Mouse (Mus musculus): ENCODE data around the gene Hmgxb4. TPM values are rescaled to one million over a fixed set of nuclear protein-coding genes. Genes with fewer than 3 reads are reported as not detected.

Hmgxb4 gene
- total and polyA plus RNA-seq, 3 experiments: 21.8 to 32.6 TPM; not detected in 1

DNA sequence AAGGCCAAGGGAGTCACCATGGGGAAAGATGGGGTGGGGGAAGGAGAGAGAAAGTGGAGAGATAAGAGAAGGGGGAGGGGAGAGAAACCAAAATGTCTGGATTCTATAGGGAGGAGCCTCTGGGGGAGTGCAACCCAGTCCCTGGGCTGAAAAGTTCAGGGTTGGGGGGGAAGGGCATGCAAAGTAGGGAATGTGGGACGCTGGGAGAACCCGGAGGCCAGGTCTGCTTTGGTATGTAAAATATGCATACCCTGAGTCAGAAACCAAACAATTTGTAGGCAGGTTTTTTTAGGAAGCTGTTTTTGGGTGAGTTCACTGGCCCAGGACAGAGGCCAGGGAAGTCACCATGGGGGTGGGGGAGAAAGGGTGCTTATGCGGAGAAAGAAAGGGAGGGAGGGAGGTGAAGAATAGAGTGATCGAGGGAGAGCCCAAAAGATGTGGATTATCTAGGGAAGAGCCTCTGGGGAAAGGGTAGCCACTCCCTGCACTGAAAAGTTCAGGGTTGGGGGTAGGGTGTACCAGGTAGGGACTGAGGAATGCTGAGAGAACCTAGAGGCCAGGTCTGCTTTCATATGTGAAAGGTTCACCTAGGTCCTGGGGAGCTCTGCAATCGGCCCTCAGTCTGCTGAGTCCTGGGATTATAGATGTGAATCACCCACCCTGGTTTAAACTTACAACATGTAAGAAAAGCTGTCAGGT is 25.3 kb downstream of the Hmgxb4 start:
- Histone ChIP-seq H3K4me1 (ENCODE audit: control insufficient read depth in 1 of 2, insufficient read depth in 2 of 2, low read length in 2 of 2) (no peaks in the 10 kb centered on the region; a peak in 2 of 4 replicates), H3K4me3 (ENCODE audit: control insufficient read depth in 1 of 2, insufficient read depth in 1 of 2, low read depth in 2 of 2, low read length in 2 of 2) (no peak overlapping the region), H3K79me2 (ENCODE audit: control insufficient read depth, insufficient read depth, low read length, poor library complexity) (no peaks in the 10 kb centered on the region), H3K9ac (ENCODE audit: control insufficient read depth, low read depth, low read length, poor library complexity, severe bottlenecking) (no peak overlapping the region), H3K27me3 (ENCODE audit: control insufficient read depth in 1 of 2, insufficient read depth in 2 of 2, low read length in 2 of 2) (no peaks in the 10 kb centered on the region), H3K36me3 (ENCODE audit: control insufficient read depth in 1 of 2, insufficient read depth in 2 of 2, low read length in 2 of 2) (peaks cover 3 to 17% of the 10 kb centered on the region in 2 experiments), H3K27ac (ENCODE audit: control insufficient read depth, low read depth, low read length) (no peak overlapping the region), H3K9me3 (replicated peaks; ENCODE audit: insufficient read depth, low read length) (no peaks in the 10 kb centered on the region)
- TF ChIP-seq TCF12 (IDR thresholded peaks at IDR 0.05; ENCODE audit: low read depth, low read length): no peak
- TF ChIP-seq RCOR1 (IDR thresholded peaks at IDR 0.05; ENCODE audit: low read depth, low read length): no peak
- TF ChIP-seq POLR2AphosphoS2 (IDR thresholded peaks at IDR 0.05; ENCODE audit: low read length): no peak
- no peak for TF ChIP-seq E2F4 (IDR thresholded peaks at IDR 0.05; ENCODE audit: borderline replicate concordance, low read depth, low read length)
- TF ChIP-seq POLR2AphosphoS5 (IDR thresholded peaks at IDR 0.05; ENCODE audit: borderline replicate concordance, low read depth, low read length): no peak
- TF ChIP-seq BHLHE40 (IDR thresholded peaks at IDR 0.05; ENCODE audit: borderline replicate concordance, low read depth, low read length): no peak
- DNase-seq (ENCODE audit: low read depth, low spot score): no peak

DNA sequence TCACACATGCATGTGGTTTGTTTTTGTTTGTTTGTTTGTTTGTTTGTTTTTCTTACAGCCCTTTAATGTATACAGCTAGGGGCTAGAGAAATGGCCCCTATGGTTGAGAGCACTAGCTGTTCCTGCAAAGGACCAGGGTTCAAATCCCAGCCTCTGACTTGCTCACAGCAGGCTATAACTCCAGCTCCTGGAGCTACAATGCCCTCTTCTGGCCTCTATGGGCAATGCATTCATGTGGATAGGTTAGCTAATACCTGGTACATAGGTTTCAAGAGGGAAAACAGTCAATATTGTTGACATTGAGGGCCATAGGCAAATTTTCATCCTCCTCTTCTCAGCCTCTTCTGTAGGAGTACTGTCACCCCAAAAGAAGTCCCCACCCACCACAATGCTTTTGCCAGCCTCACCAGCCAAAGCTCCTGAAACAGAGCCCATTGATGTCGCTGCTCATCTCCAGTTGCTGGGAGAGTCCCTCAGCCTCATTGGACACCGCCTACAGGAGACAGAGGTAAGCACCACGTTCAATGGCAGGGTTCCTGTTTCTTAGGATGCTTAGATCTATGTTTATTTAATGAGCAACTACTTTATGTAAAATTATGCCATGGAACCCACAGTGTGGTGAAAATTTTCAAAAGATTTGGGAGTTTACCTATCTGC is 30.6 kb downstream of the Hmgxb4 start:
- peak; percentile 40 for DNase-seq (ENCODE audit: low read depth, low spot score)
- TF ChIP-seq MAFK (IDR thresholded peaks at IDR 0.05; ENCODE audit: borderline replicate concordance, low read depth, low read length): no peak
- peak; percentile 15; the same call in 1 of the 2 replicates for TF ChIP-seq RAD21 (IDR thresholded peaks at IDR 0.05; ENCODE audit: low read depth, low read length)
- TF ChIP-seq CTCF (IDR thresholded peaks at IDR 0.05 in 2 of 3, conservative IDR thresholded peaks at IDR 0.05 in 1 of 3; ENCODE audit: control insufficient read depth in 1 of 3, insufficient read depth in 1 of 3, low read depth in 2 of 3, low read length in 3 of 3, poor library complexity in 1 of 3, severe bottlenecking in 1 of 3): peak; percentile 40 to 56 (median 46)
- Histone ChIP-seq H3K36me3 (ENCODE audit: control insufficient read depth in 1 of 2, insufficient read depth in 2 of 2, low read length in 2 of 2) (peaks cover 3 to 27% of the 10 kb centered on the region in 2 experiments; a peak in 3 of 4 replicates), H3K4me1 (ENCODE audit: control insufficient read depth in 1 of 2, insufficient read depth in 2 of 2, low read length in 2 of 2) (peaks cover 0 to 6% of the 10 kb centered on the region in 2 experiments; a peak in 2 of 4 replicates), H3K27me3 (ENCODE audit: control insufficient read depth in 1 of 2, insufficient read depth in 2 of 2, low read length in 2 of 2) (no peaks in the 10 kb centered on the region), H3K79me2 (ENCODE audit: control insufficient read depth, insufficient read depth, low read length, poor library complexity) (no peaks in the 10 kb centered on the region), H3K27ac (ENCODE audit: control insufficient read depth, low read depth, low read length) (no peak overlapping the region), H3K9me3 (replicated peaks; ENCODE audit: insufficient read depth, low read length) (no peaks in the 10 kb centered on the region), H3K9ac (ENCODE audit: control insufficient read depth, low read depth, low read length, poor library complexity, severe bottlenecking) (no peak overlapping the region), H3K4me3 (ENCODE audit: control insufficient read depth in 1 of 2, insufficient read depth in 1 of 2, low read depth in 2 of 2, low read length in 2 of 2) (no peak overlapping the region)

GRCm38 (mm10) chr8:75025809-75026208 is 32.7 kb downstream of the Hmgxb4 start:
- TF ChIP-seq ZMIZ1 (IDR thresholded peaks at IDR 0.05; ENCODE audit: low read depth, low read length) (no peak), CHD2 (IDR thresholded peaks at IDR 0.05; ENCODE audit: low read length) (no peak), CTCF (IDR thresholded peaks at IDR 0.05 in 2 of 3, conservative IDR thresholded peaks at IDR 0.05 in 1 of 3; ENCODE audit: control insufficient read depth in 1 of 3, insufficient read depth in 1 of 3, low read depth in 2 of 3, low read length in 3 of 3, poor library complexity in 1 of 3, severe bottlenecking in 1 of 3) (no peak), ELF1 (IDR thresholded peaks at IDR 0.05; ENCODE audit: low read depth, low read length) (no peak), RCOR1 (IDR thresholded peaks at IDR 0.05; ENCODE audit: low read depth, low read length) (no peak), EP300 (IDR thresholded peaks at IDR 0.05; ENCODE audit: low read depth in 1 of 2, low read length in 2 of 2) (no peak), POLR2A (IDR thresholded peaks at IDR 0.05; ENCODE audit: control insufficient read depth in 1 of 2, insufficient read depth in 1 of 2, low read depth in 1 of 2, low read length in 2 of 2, poor library complexity in 1 of 2) (no peak), MAX (IDR thresholded peaks at IDR 0.05; ENCODE audit: low read length) (no peak), MXI1 (IDR thresholded peaks at IDR 0.05; ENCODE audit: low read depth, low read length) (no peak), USF2 (IDR thresholded peaks at IDR 0.05; ENCODE audit: borderline replicate concordance in 1 of 2, insufficient read depth in 1 of 2, low read depth in 1 of 2, low read length in 2 of 2) (no peak)
- Histone ChIP-seq H3K27me3 (ENCODE audit: control insufficient read depth in 1 of 2, insufficient read depth in 2 of 2, low read length in 2 of 2) (no peaks in the 10 kb centered on the region), H3K4me1 (ENCODE audit: control insufficient read depth in 1 of 2, insufficient read depth in 2 of 2, low read length in 2 of 2) (peaks cover 0 to 6% of the 10 kb centered on the region in 2 experiments; a peak in 2 of 4 replicates), H3K9me3 (replicated peaks; ENCODE audit: insufficient read depth, low read length) (no peaks in the 10 kb centered on the region), H3K36me3 (ENCODE audit: control insufficient read depth in 1 of 2, insufficient read depth in 2 of 2, low read length in 2 of 2) (peaks cover 3 to 27% of the 10 kb centered on the region in 2 experiments; a peak in 3 of 4 replicates), H3K9ac (ENCODE audit: control insufficient read depth, low read depth, low read length, poor library complexity, severe bottlenecking) (no peak overlapping the region), H3K4me3 (ENCODE audit: control insufficient read depth in 1 of 2, insufficient read depth in 1 of 2, low read depth in 2 of 2, low read length in 2 of 2) (no peak overlapping the region), H3K27ac (ENCODE audit: control insufficient read depth, low read depth, low read length) (no peak overlapping the region), H3K79me2 (ENCODE audit: control insufficient read depth, insufficient read depth, low read length, poor library complexity) (no peaks in the 10 kb centered on the region)
- no peak for DNase-seq (ENCODE audit: low read depth, low spot score)
